ENCODE assay signal across 9 mouse cellular contexts in the genomic region with DNA sequence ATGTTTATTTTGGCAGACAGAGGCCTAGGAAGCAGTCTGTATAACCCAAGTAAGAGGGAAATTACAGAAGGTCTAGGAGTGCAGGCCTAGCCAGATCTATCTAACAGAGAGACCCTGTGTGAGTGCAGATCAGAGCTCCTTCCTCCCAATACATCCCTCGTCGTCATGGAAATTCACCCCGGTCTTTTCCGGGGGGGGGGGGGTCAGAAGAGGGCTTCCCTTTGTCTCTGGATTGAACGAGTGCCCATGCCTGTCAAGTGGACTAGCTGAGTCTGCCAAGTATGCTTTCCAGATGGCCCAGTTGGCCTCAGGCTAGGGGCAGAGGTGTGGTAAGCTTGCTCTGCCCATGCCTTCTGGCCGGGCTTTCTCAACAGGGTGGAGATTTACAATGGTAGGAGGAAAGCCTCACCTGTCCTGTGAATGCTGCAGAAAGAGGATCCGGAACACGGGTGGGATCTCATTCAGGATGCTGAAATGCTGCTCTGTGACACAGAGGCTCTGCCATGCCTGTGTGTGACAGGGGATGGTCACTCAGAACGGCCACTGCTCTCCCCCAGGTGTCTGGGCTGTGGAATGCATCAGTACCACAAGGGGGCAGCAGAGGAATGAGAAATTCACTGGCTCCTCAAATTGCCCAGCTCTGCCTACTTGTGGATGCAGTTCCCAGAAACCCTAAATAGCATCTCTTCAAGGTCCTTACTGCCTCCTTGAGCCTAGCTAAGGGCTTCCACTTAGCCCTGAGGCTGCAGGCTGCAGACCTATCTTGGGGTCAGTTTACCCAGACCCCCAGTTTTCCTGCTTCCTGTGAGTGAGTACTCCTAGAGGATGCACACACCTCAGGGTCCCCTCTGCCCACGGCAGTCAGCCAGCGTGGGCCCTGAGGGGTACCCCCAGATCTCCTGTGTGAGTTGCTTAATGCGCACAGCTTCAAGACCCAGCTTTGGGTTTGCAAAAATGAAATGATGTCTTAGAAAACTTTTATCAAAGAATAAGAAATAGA. TPM values are rescaled to one million over a fixed set of nuclear protein-coding genes. Genes with fewer than 3 reads are reported as not detected.
A peak's percentile ranks its signal among the peaks of the same experiment; 100 is the strongest.
DNase-seq lines count a peak whose midpoint lies in the region; ATAC-seq and TF ChIP-seq lines count a peak whose summit lies in the region.
"Had no signal": no experiment of that assay in that cellular context is flagged by ENCODE, and none has a peak within 500 bp of the region (broad histone marks: within the 10 kb centered on the region; RNA-seq: fewer than 3 reads in every experiment).

No protein-coding gene starts in this region.

- WGBS in liver, embryonic 12.5 days (ENCODE audit: insufficient replicate concordance): 58% methylated on average over 12 of the region's 12 CpGs
- WGBS in neural tube, embryonic 15.5 days: 43% methylated on average over 12 of the region's 12 CpGs

- 0 out of 2 replicates have a peak overlapping the region, but pooled peaks have one; percentile 0 for H3K4me3 ChIP-seq in cortical plate, adult 2 months (ENCODE audit: insufficient read depth, low read length)
- H3K4me3 ChIP-seq in liver, embryonic 12.5 days: no peak overlapping the region
- no peak overlapping the region for H3K4me3 ChIP-seq in neural tube, embryonic 15.5 days (replicated peaks)
- H3K4me3 ChIP-seq: heart, embryonic 13.5 days had no signal

- no peak overlapping the region for H3K4me2 ChIP-seq in liver, embryonic 12.5 days
- no peak overlapping the region for H3K4me2 ChIP-seq in neural tube, embryonic 15.5 days
- H3K4me2 ChIP-seq: heart, embryonic 13.5 days had no signal

- no peaks in the 10 kb centered on the region for H3K36me3 ChIP-seq in liver, embryonic 12.5 days
- H3K36me3 ChIP-seq in neural tube, embryonic 15.5 days: no peaks in the 10 kb centered on the region
- H3K36me3 ChIP-seq: heart, embryonic 13.5 days had no signal

- H3K4me1 ChIP-seq in cortical plate, adult 2 months (ENCODE audit: control insufficient read depth, insufficient read depth, low read length): no peaks in the 10 kb centered on the region; the same call in 1 of the 2 replicates
- H3K4me1 ChIP-seq in liver, embryonic 12.5 days: no peaks in the 10 kb centered on the region
- H3K4me1 ChIP-seq in neural tube, embryonic 15.5 days: peaks cover 10% of the 10 kb centered on the region
- H3K4me1 ChIP-seq: heart, embryonic 13.5 days had no signal

- H3K9ac ChIP-seq in liver, embryonic 12.5 days: no peak overlapping the region
- H3K9ac ChIP-seq in neural tube, embryonic 15.5 days (replicated peaks): no peak overlapping the region
- H3K9ac ChIP-seq: heart, embryonic 13.5 days had no signal

- H3K27ac ChIP-seq in cortical plate, adult 2 months (ENCODE audit: insufficient read depth, low read length): no peak overlapping the region
- H3K27ac ChIP-seq in liver, embryonic 12.5 days: no peak overlapping the region
- H3K27ac ChIP-seq in neural tube, embryonic 15.5 days (replicated peaks): 0 out of 2 replicates have a peak overlapping the region, but pooled peaks have one; percentile 23
- H3K27ac ChIP-seq: heart, embryonic 13.5 days had no signal

- ATAC-seq in liver, embryonic 12.5 days: 0 out of 2 replicates have a peak, but pooled peaks have one; percentile 35
- ATAC-seq in neural tube, embryonic 15.5 days (ENCODE audit: low FRiP score): peak; percentile 77

- no peak for TF ChIP-seq POLR2A in cortical plate, adult 2 months (IDR thresholded peaks at IDR 0.05; ENCODE audit: extremely low read depth, insufficient read depth, low read length)

- H3K27me3 ChIP-seq in liver, embryonic 12.5 days (replicated peaks): no peaks in the 10 kb centered on the region
- H3K27me3 ChIP-seq in neural tube, embryonic 15.5 days (replicated peaks): peaks cover 29% of the 10 kb centered on the region

- peak; percentile 39 to 49 for DNase-seq in B cell, adult 2 months
- peak; percentile 51 to 55 for DNase-seq in adrenal gland, adult 18-20 months (ENCODE audit: low spot score in 2 of 2)
- peak; percentile 13 to 29 for DNase-seq in gastrocnemius, postnatal 36 days
- DNase-seq in kidney, postnatal 25 days: peak; percentile 62 to 71
- peak; percentile 43 for DNase-seq in thymus, postnatal 25 days

- TF ChIP-seq CTCF in cortical plate, adult 2 months (IDR thresholded peaks at IDR 0.05; ENCODE audit: extremely low read depth, insufficient read depth, low read length): peak; percentile 92

- no peaks in the 10 kb centered on the region for H3K9me3 ChIP-seq in liver, embryonic 12.5 days (replicated peaks)
- H3K9me3 ChIP-seq in neural tube, embryonic 15.5 days (replicated peaks): no peaks in the 10 kb centered on the region
- H3K9me3 ChIP-seq: heart, embryonic 13.5 days had no signal

- intact Hi-C loops in gastrocnemius, postnatal 36 days (cut with DNase I): no loop called here

RNA-seq across cellular contexts. Expression of a gene that starts 33.5 kb away (rescaled TPM):
- total RNA-seq in adrenal gland, adult 18-20 months (2021): under 1 TPM; 0.16 to 0.17 TPM
- polyA plus RNA-seq in cortical plate, adult 2 months (2012; rRNA removed): 17.4 and 22.0 TPM in 2 replicates
- not detected for total RNA-seq in gastrocnemius, postnatal 36 days (2021)
- polyA plus RNA-seq in liver, embryonic 12.5 days (2016; fragmentation: Nextera tagmentation; extraction: Ambion mirVana): 0.43 TPM in 1 of 2 replicates, not detected in the other
- polyA plus RNA-seq in neural tube, embryonic 15.5 days (2015; fragmentation: Nextera tagmentation; extraction: Ambion mirVana): 6.1 and 7.8 TPM in 2 replicates
